Mouse (Mus musculus) heart, adult 2 months (tissue): Measurements from ENCODE around the gene Sarm1.

Source experiments
- CTCF ChIP-seq: fragments of 200-600 bp; IDR thresholded peaks from 2 replicates; pipeline ENCODE4 v1.8.1; 2022; ENCODE audit warnings: antibody characterized with exemption, mild to moderate bottlenecking, moderate library complexity
- POLR2A ChIP-seq: fragments of 200-500 bp; IDR thresholded peaks from 2 replicates; pipeline ENCODE4 v1.6.1; 2011; ENCODE audit warnings: mild to moderate bottlenecking, low read depth, low read length, control low read depth; ENCODE audit not compliant: insufficient read depth

DNA sequence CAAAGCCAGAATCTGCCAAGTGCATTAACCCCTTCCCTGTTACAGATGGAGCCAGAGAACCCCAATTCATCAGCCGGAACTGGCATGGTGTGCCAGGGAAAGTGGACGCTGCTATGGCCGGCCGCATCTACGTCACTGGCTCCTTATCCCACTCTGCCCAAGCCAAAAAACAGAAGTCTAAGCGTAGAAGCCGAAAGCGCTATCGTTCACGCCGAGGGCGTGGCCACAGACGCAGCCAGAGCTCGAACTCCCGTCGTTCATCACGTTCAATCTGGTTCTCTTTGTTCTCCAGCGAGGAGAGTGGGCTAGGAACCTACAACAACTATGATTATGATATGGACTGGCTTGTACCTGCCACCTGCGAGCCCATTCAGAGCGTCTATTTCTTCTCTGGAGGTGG, 4.0 kb upstream of the Sarm1 start:
- TF ChIP-seq POLR2A (no peak), CTCF (no peak)
